Mouse (Mus musculus) frontal cortex, postnatal 25 days (tissue): ENCODE data around the gene Hnrnpm.

Source experiments
- DNase-seq, 2 experiments: peaks; one replicate each; pipeline ENCODE4 v3.0.0; 2022; ENCODE audit warnings: low spot score in 2 of 2

Hnrnpm gene

DNA sequence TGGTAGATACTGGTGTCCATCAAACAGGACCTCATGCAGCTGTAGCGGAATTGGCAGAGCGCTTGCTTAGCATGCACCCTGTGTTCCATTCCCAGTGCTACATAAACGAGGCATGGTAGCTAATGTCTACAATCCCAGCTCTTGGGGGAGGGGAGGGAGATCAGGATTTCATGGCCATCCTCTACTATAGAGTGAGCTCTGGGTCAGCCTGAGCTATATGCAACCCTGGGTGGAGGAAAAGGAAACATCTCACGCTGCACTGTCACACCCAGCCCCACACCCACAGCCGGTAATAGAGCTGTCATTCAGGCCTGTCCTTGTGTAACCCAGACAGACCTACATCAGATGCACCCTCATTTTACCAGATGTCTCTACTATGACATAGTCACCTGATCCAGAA is 88.2 kb downstream of the Hnrnpm start:
- no peak for DNase-seq

DNA sequence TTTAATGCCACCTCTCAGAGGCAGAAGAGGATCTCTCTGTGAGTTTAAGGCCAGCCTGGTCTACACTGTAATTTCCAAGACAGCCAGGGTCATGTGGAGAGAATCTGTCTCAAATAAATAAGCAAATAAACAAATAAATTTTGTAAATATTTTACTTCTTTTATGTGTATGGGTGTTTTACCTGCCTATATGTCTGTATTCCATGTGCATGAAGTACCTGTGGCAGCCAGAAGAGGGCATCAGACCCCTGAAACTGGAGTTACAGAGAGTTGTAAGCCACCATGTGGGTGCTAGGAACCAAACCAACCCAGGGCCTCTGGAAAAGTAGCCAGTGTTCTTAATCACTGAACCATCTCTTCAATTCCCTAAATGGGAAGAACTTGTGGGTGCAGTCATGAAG is 89.4 kb downstream of the Hnrnpm start:
- DNase-seq: no peak
